ENCODE assay signal across 11 mouse cellular contexts in the genomic region with DNA sequence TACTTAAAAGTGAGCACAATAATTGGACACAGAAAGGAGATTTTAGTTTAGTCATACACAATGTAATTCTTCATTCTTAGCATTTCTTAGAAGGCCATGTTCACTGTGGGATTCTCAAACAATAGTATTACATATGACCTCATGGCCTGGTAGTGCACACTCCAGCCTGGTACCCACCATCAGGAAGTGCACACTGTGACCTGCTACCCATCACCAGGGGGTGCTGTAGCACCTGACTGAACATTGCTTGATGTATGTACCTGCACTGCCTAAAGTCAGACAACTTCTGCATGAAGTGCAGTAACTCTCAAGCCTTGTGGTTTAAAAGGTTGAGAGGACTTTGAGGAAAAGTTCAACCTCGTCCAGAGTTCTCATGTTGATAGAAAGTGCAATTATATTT. TPM values are rescaled to one million over a fixed set of nuclear protein-coding genes. Genes with fewer than 3 reads are reported as not detected.
DNase-seq lines count a peak whose midpoint lies in the region; ATAC-seq and TF ChIP-seq lines count a peak whose summit lies in the region.
"Had no signal": no experiment of that assay in that cellular context is flagged by ENCODE, and none has a peak within 500 bp of the region (broad histone marks: within the 10 kb centered on the region; RNA-seq: fewer than 3 reads in every experiment).

No protein-coding gene starts in this region.

- H3K4me1 ChIP-seq in lung, postnatal 0 days (ENCODE audit: insufficient read depth, low read depth, low read length) = no peaks in the 10 kb centered on the region
- H3K4me1 ChIP-seq in hindbrain, embryonic 14.5 days (replicated peaks; ENCODE audit: control insufficient read depth, insufficient read depth, low read length) = no peaks in the 10 kb centered on the region
- H3K4me1 ChIP-seq: embryonic facial prominence, embryonic 12.5 days; heart, embryonic 13.5 days; lung, embryonic 15.5 days had no signal

- H3K27ac ChIP-seq in lung, postnatal 0 days (ENCODE audit: low read length) = no peak overlapping the region
- H3K27ac ChIP-seq in hindbrain, embryonic 14.5 days = no peak overlapping the region
- H3K27ac ChIP-seq: embryonic facial prominence, embryonic 12.5 days; heart, embryonic 13.5 days; lung, embryonic 15.5 days had no signal

- peaks cover 9% of the 10 kb centered on the region; the same call in 1 of the 2 replicates for H3K36me3 ChIP-seq in lung, postnatal 0 days (ENCODE audit: insufficient read depth, low read length)
- H3K36me3 ChIP-seq in hindbrain, embryonic 14.5 days (replicated peaks; ENCODE audit: control insufficient read depth, insufficient read depth) = no peaks in the 10 kb centered on the region
- H3K36me3 ChIP-seq: embryonic facial prominence, embryonic 12.5 days had no signal

- 64% methylated on average over 1 of the region's 1 CpGs for WGBS in lung, postnatal 0 days
- WGBS in hindbrain, embryonic 14.5 days = 84% methylated on average over 1 of the region's 1 CpGs

- no peaks in the 10 kb centered on the region for H3K9me3 ChIP-seq in lung, postnatal 0 days (ENCODE audit: low read length)
- H3K9me3 ChIP-seq in hindbrain, embryonic 14.5 days (ENCODE audit: control insufficient read depth, low read length) = no peaks in the 10 kb centered on the region
- H3K9me3 ChIP-seq: embryonic facial prominence, embryonic 12.5 days; heart, embryonic 13.5 days; lung, embryonic 15.5 days had no signal

- H3K4me3 ChIP-seq in lung, postnatal 0 days (ENCODE audit: low read depth, low read length) = no peak overlapping the region
- H3K4me3 ChIP-seq in hindbrain, embryonic 14.5 days (replicated peaks; ENCODE audit: low read length) = no peak overlapping the region
- H3K4me3 ChIP-seq: embryonic facial prominence, embryonic 12.5 days; heart, embryonic 13.5 days; lung, embryonic 15.5 days had no signal

- H3K4me2 ChIP-seq in lung, postnatal 0 days (replicated peaks; ENCODE audit: low read depth, low read length) = no peak overlapping the region
- no peak overlapping the region for H3K4me2 ChIP-seq in hindbrain, embryonic 14.5 days (replicated peaks)
- H3K4me2 ChIP-seq: embryonic facial prominence, embryonic 12.5 days; heart, embryonic 13.5 days; lung, embryonic 15.5 days had no signal

- TF ChIP-seq EP300 in lung, postnatal 0 days (IDR thresholded peaks at IDR 0.05) = no peak

- no peak overlapping the region for H3K9ac ChIP-seq in lung, postnatal 0 days (replicated peaks; ENCODE audit: low read depth)
- no peak overlapping the region for H3K9ac ChIP-seq in hindbrain, embryonic 14.5 days
- H3K9ac ChIP-seq: embryonic facial prominence, embryonic 12.5 days; heart, embryonic 13.5 days; lung, embryonic 15.5 days had no signal

- peak; percentile 63 for TF ChIP-seq CTCF in lung, postnatal 0 days (IDR thresholded peaks at IDR 0.05)

- no peak; the same call in 1 of the 2 replicates for ATAC-seq in lung, postnatal 0 days
- ATAC-seq in granulocyte monocyte progenitor cell, adult 5-6 weeks (replicated peaks; ENCODE audit: poor library complexity, severe bottlenecking) = peak; percentile 61
- no peak for ATAC-seq in hindbrain, embryonic 14.5 days (ENCODE audit: low FRiP score)

- no peak for DNase-seq in lung, postnatal 0 days (ENCODE audit: low spot score)
- DNase-seq in lung, postnatal 25 days (ENCODE audit: low spot score) = no peak
- peak; percentile 49 for DNase-seq in R1 (ENCODE audit: low read depth, low spot score)
- DNase-seq in thymus, postnatal 0 days (ENCODE audit: low spot score) = peak; percentile 59
- DNase-seq in hindbrain, embryonic 14.5 days (ENCODE audit: low spot score) = no peak
- DNase-seq in gastrocnemius, adult 8-10 months (ENCODE audit: low spot score in 2 of 2) = no peak
- DNase-seq: adrenal gland, adult 8-10 months had no signal

- no peaks in the 10 kb centered on the region for H3K27me3 ChIP-seq in lung, postnatal 0 days (replicated peaks; ENCODE audit: insufficient read depth, low read length)
- no peaks in the 10 kb centered on the region for H3K27me3 ChIP-seq in hindbrain, embryonic 14.5 days (ENCODE audit: control insufficient read depth, insufficient read depth, low read length)
- H3K27me3 ChIP-seq: embryonic facial prominence, embryonic 12.5 days; heart, embryonic 13.5 days; lung, embryonic 15.5 days had no signal

RNA-seq across cellular contexts. Expression of a gene that starts 16.4 kb away (rescaled TPM):
- 0.20 TPM in 1 of 2 replicates, not detected in the other for polyA plus RNA-seq in lung, postnatal 0 days (2015; fragmentation: Nextera tagmentation; extraction: Ambion mirVana)
- not detected in 2 replicates for total RNA-seq in granulocyte monocyte progenitor cell, adult 5-6 weeks (2014; fragmentation: Nextera tagmentation)
- total RNA-seq in granulocyte monocyte progenitor cell, adult 5-6 weeks (2017) = not detected in 2 replicates
- 0.12 TPM in 2 replicates for polyA plus RNA-seq in thymus, postnatal 0 days (2015; fragmentation: Nextera tagmentation; extraction: Ambion mirVana)
- polyA plus RNA-seq in hindbrain, embryonic 14.5 days (2014; fragmentation: Nextera tagmentation; extraction: Ambion mirVana) = not detected in 2 replicates
- total RNA-seq in gastrocnemius, adult 8-10 months (2022) = not detected
- total RNA-seq: adrenal gland, adult 8-10 months had no signal
- polyA plus RNA-seq: embryonic facial prominence, embryonic 12.5 days had no signal

RNA-seq across cellular contexts. Expression of a gene that starts 28.1 kb away (rescaled TPM):
- 15.9 and 17.8 TPM in 2 replicates for polyA plus RNA-seq in lung, postnatal 0 days (2015; fragmentation: Nextera tagmentation; extraction: Ambion mirVana)
- total RNA-seq in granulocyte monocyte progenitor cell, adult 5-6 weeks (2014; fragmentation: Nextera tagmentation) = 63.1 and 79.0 TPM in 2 replicates
- 79.8 and 93.7 TPM in 2 replicates for total RNA-seq in granulocyte monocyte progenitor cell, adult 5-6 weeks (2017)
- polyA plus RNA-seq in thymus, postnatal 0 days (2015; fragmentation: Nextera tagmentation; extraction: Ambion mirVana) = 3.9 and 5.7 TPM in 2 replicates
- polyA plus RNA-seq in hindbrain, embryonic 14.5 days (2014; fragmentation: Nextera tagmentation; extraction: Ambion mirVana) = 3.3 and 3.5 TPM in 2 replicates
- 1 to 10 TPM; 4.8 to 8.4 (median 7.0) TPM for total RNA-seq in gastrocnemius, adult 8-10 months (2022)

RNA-seq across cellular contexts. Expression of a gene that starts 52.5 kb away (rescaled TPM):
- 58.8 and 66.0 TPM in 2 replicates for polyA plus RNA-seq in lung, postnatal 0 days (2015; fragmentation: Nextera tagmentation; extraction: Ambion mirVana)
- total RNA-seq in granulocyte monocyte progenitor cell, adult 5-6 weeks (2014; fragmentation: Nextera tagmentation) = 21.3 and 32.5 TPM in 2 replicates
- 37.4 and 43.8 TPM in 2 replicates for total RNA-seq in granulocyte monocyte progenitor cell, adult 5-6 weeks (2017)
- 53.9 and 56.6 TPM in 2 replicates for polyA plus RNA-seq in thymus, postnatal 0 days (2015; fragmentation: Nextera tagmentation; extraction: Ambion mirVana)
- 63.8 and 67.2 TPM in 2 replicates for polyA plus RNA-seq in hindbrain, embryonic 14.5 days (2014; fragmentation: Nextera tagmentation; extraction: Ambion mirVana)
- 10 to 100 TPM; 62.8 to 74.7 (median 69.1) TPM for total RNA-seq in gastrocnemius, adult 8-10 months (2022)

Comparison
In these comparisons a context has a peak if more than half of its experiments do, and no peak if none do; other contexts are left out.
1. DNase-seq: peak in R1 (single experiment) and thymus, postnatal 0 days (single experiment); none in lung, postnatal 0 days (single experiment), lung, postnatal 25 days (single experiment), hindbrain, embryonic 14.5 days (single experiment) and gastrocnemius, adult 8-10 months (0 of 2).